ENCODE assay signal across 26 mouse cellular contexts in genomic region chr11:98520468-98520867, GRCm38 (mm10). TPM values are rescaled to one million over a fixed set of nuclear protein-coding genes. Genes with fewer than 3 reads are reported as not detected.
A peak's percentile ranks its signal among the peaks of the same experiment; 100 is the strongest.
DNase-seq lines count a peak whose midpoint lies in the region; ATAC-seq lines count a peak whose summit lies in the region.
"Had no signal": no experiment of that assay in that cellular context is flagged by ENCODE, and none has a peak within 500 bp of the region (broad histone marks: within the 10 kb centered on the region; RNA-seq: fewer than 3 reads in every experiment).

No protein-coding gene starts in this region.

- H3K27ac ChIP-seq in limb, embryonic 12.5 days: peak overlapping the region; percentile 66; the same call in 1 of the 2 replicates
- no peak overlapping the region for H3K27ac ChIP-seq in limb, embryonic 10.5 days
- peak overlapping the region; percentile 18; the same call in 1 of the 2 replicates for H3K27ac ChIP-seq in embryonic facial prominence, embryonic 15.5 days (replicated peaks)
- H3K27ac ChIP-seq in stomach, embryonic 16.5 days (ENCODE audit: low read length): peak overlapping the region; percentile 52; the same call in 1 of the 2 replicates
- H3K27ac ChIP-seq: intestine, embryonic 15.5 days; neural tube, embryonic 15.5 days had no signal

- no peaks in the 10 kb centered on the region for H3K27me3 ChIP-seq in limb, embryonic 12.5 days
- H3K27me3 ChIP-seq in limb, embryonic 10.5 days (ENCODE audit: low read depth, poor library complexity, severe bottlenecking): no peaks in the 10 kb centered on the region
- no peaks in the 10 kb centered on the region for H3K27me3 ChIP-seq in embryonic facial prominence, embryonic 15.5 days
- no peaks in the 10 kb centered on the region for H3K27me3 ChIP-seq in stomach, embryonic 16.5 days (ENCODE audit: control insufficient read depth, insufficient read depth, low read length)
- H3K27me3 ChIP-seq: CH12.LX; intestine, embryonic 15.5 days; neural tube, embryonic 15.5 days had no signal

- H3K9me3 ChIP-seq in limb, embryonic 12.5 days: no peaks in the 10 kb centered on the region
- H3K9me3 ChIP-seq in limb, embryonic 10.5 days (replicated peaks): no peaks in the 10 kb centered on the region
- H3K9me3 ChIP-seq in embryonic facial prominence, embryonic 15.5 days (replicated peaks): no peaks in the 10 kb centered on the region
- no peaks in the 10 kb centered on the region for H3K9me3 ChIP-seq in stomach, embryonic 16.5 days (replicated peaks; ENCODE audit: control insufficient read depth, low read length)
- H3K9me3 ChIP-seq: G1E; intestine, embryonic 15.5 days; neural tube, embryonic 15.5 days had no signal

- no peak overlapping the region for H3K4me3 ChIP-seq in limb, embryonic 12.5 days (replicated peaks)
- H3K4me3 ChIP-seq in limb, embryonic 10.5 days: no peak overlapping the region
- no peak overlapping the region for H3K4me3 ChIP-seq in embryonic facial prominence, embryonic 15.5 days (replicated peaks)
- H3K4me3 ChIP-seq in stomach, embryonic 16.5 days (replicated peaks; ENCODE audit: low read length): no peak overlapping the region
- H3K4me3 ChIP-seq: intestine, embryonic 15.5 days; neural tube, embryonic 15.5 days had no signal

- H3K36me3 ChIP-seq in limb, embryonic 12.5 days: no peaks in the 10 kb centered on the region
- H3K36me3 ChIP-seq in limb, embryonic 10.5 days: no peaks in the 10 kb centered on the region
- no peaks in the 10 kb centered on the region for H3K36me3 ChIP-seq in embryonic facial prominence, embryonic 15.5 days
- no peaks in the 10 kb centered on the region for H3K36me3 ChIP-seq in stomach, embryonic 16.5 days (ENCODE audit: control insufficient read depth, insufficient read depth, low read length)
- H3K36me3 ChIP-seq: G1E; intestine, embryonic 15.5 days; neural tube, embryonic 15.5 days had no signal

- H3K4me2 ChIP-seq in limb, embryonic 12.5 days: peak overlapping the region; percentile 17; the same call in 1 of the 2 replicates
- no peak overlapping the region for H3K4me2 ChIP-seq in embryonic facial prominence, embryonic 15.5 days (replicated peaks)
- no peak overlapping the region for H3K4me2 ChIP-seq in stomach, embryonic 16.5 days (ENCODE audit: low read depth, low read length)
- H3K4me2 ChIP-seq: heart, embryonic 11.5 days; intestine, embryonic 15.5 days; midbrain, embryonic 11.5 days; neural tube, embryonic 15.5 days had no signal

- WGBS in limb, embryonic 12.5 days: 33% methylated on average over 10 of the region's 10 CpGs
- 58% methylated on average over 10 of the region's 10 CpGs for WGBS in limb, embryonic 10.5 days
- 13% methylated on average over 10 of the region's 10 CpGs for WGBS in embryonic facial prominence, embryonic 15.5 days
- WGBS in stomach, embryonic 16.5 days: 23% methylated on average over 10 of the region's 10 CpGs

- no peak for ATAC-seq in limb, embryonic 12.5 days (ENCODE audit: insufficient number of reproducible peaks, insufficient read depth, low FRiP score, low TSS enrichment, low read depth)
- ATAC-seq in embryonic facial prominence, embryonic 15.5 days (ENCODE audit: insufficient number of reproducible peaks, low FRiP score, low TSS enrichment, low read depth): no peak
- ATAC-seq in stomach, embryonic 16.5 days (ENCODE audit: insufficient read depth, low FRiP score): peak; percentile 58; the same call in 1 of the 2 replicates
- ATAC-seq: forebrain, postnatal 0 days; hindbrain, embryonic 16.5 days; intestine, embryonic 15.5 days; Patski had no signal

- DNase-seq in limb, embryonic 10.5 days (ENCODE audit: low spot score): no peak
- peak; percentile 15 for DNase-seq in testis, postnatal 10 days (ENCODE audit: low spot score)
- no peak for DNase-seq in testis, postnatal 14 days (ENCODE audit: low spot score)
- no peak for DNase-seq in cerebellum, postnatal 14 days
- DNase-seq: adrenal gland, postnatal 36 days; B cell, adult 2 months; cerebellum, adult 9-10 months; forebrain, postnatal 0 days; kidney, adult 8-10 months; kidney, postnatal 25 days; layer of hippocampus, postnatal 36 days; right cerebral cortex, adult 18-20 months; right cerebral cortex, postnatal 4 days; thymus, postnatal 25 days had no signal

- H3K9ac ChIP-seq in limb, embryonic 12.5 days (replicated peaks): no peak overlapping the region
- no peak overlapping the region for H3K9ac ChIP-seq in embryonic facial prominence, embryonic 15.5 days
- no peak overlapping the region for H3K9ac ChIP-seq in stomach, embryonic 16.5 days (ENCODE audit: low read length)
- H3K9ac ChIP-seq: forebrain, postnatal 0 days; intestine, embryonic 15.5 days; neural tube, embryonic 15.5 days had no signal

- H3K4me1 ChIP-seq in limb, embryonic 12.5 days (replicated peaks): peaks cover 21% of the 10 kb centered on the region
- peaks cover 7% of the 10 kb centered on the region; the same call in 1 of the 2 replicates for H3K4me1 ChIP-seq in limb, embryonic 10.5 days
- H3K4me1 ChIP-seq in embryonic facial prominence, embryonic 15.5 days: 0 out of 2 replicates have a peak, but pooled peaks cover 6% of the 10 kb centered on the region
- H3K4me1 ChIP-seq in stomach, embryonic 16.5 days (ENCODE audit: control insufficient read depth, insufficient read depth, low read length): no peaks in the 10 kb centered on the region
- H3K4me1 ChIP-seq: intestine, embryonic 15.5 days; neural tube, embryonic 15.5 days had no signal

RNA-seq across cellular contexts. Expression of gene Ikzf3, which starts 25.4 kb away (rescaled TPM):
- polyA plus RNA-seq in limb, embryonic 12.5 days (2016; fragmentation: Nextera tagmentation; extraction: Ambion mirVana): 0.45 and 0.54 TPM in 2 replicates
- polyA plus RNA-seq in limb, embryonic 10.5 days (2016; fragmentation: Nextera tagmentation; extraction: Ambion mirVana): not detected in 2 replicates
- polyA plus RNA-seq in embryonic facial prominence, embryonic 15.5 days (2015; fragmentation: Nextera tagmentation; extraction: Ambion mirVana): 0.33 and 0.67 TPM in 2 replicates
- polyA plus RNA-seq in stomach, embryonic 16.5 days (2015; fragmentation: Nextera tagmentation; extraction: Ambion mirVana): 0.31 and 0.54 TPM in 2 replicates
- polyA plus RNA-seq: Patski had no signal

RNA-seq across cellular contexts. Expression of gene Zpbp2, which starts 30.4 kb away (rescaled TPM):
- 0.65 TPM in 1 of 2 replicates, not detected in the other for polyA plus RNA-seq in limb, embryonic 12.5 days (2016; fragmentation: Nextera tagmentation; extraction: Ambion mirVana)
- 0.14 TPM in 1 of 2 replicates, not detected in the other for polyA plus RNA-seq in limb, embryonic 10.5 days (2016; fragmentation: Nextera tagmentation; extraction: Ambion mirVana)
- 0.16 TPM in 1 of 2 replicates, not detected in the other for polyA plus RNA-seq in embryonic facial prominence, embryonic 15.5 days (2015; fragmentation: Nextera tagmentation; extraction: Ambion mirVana)
- polyA plus RNA-seq in stomach, embryonic 16.5 days (2015; fragmentation: Nextera tagmentation; extraction: Ambion mirVana): 0.18 and 0.19 TPM in 2 replicates
- polyA plus RNA-seq: forebrain, postnatal 0 days; liver, adult 2 months; neural tube, embryonic 15.5 days had no signal
